Mouse (Mus musculus): Measurements from ENCODE around the gene Tnni2. TPM values are rescaled to one million over a fixed set of nuclear protein-coding genes. Genes with fewer than 3 reads are reported as not detected.
"Not testable (repeated sequence)": the region's sequence is repeated elsewhere in the genome, so short reads cannot be mapped to it uniquely, and the experiment has no call there.

The Tnni2 gene
- polyA plus RNA-seq, 1 experiment from 2014 or later = 46.1 TPM

DNA sequence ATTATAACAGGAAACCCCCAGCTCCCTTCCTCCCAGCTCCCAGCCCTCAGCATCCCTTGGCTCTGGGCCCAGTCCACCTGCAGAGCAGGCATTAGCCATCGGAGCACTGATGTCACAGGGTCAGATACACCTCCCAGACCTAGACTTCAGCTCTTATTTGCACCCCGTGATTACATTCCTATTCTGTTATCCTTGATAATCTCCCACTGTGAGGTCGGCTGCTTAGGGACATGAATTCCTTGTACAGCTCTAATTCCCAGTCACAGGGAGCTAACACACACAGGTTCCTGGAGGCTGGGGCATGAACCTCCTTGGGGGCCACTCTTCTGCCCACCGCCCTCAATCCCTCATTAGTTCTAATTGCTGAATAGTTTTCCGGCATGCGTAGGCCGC lies 40.9 kb upstream of the Tnni2 start:
- Histone ChIP-seq H3K27me3 (ENCODE audit: control insufficient read depth, insufficient read depth, low read length) (no peaks in the 10 kb centered on the region), H3K9ac (ENCODE audit: low read depth, low read length) (no peak overlapping the region), H3K27ac (ENCODE audit: low read depth, low read length) (no peak overlapping the region), H3K4me3 (ENCODE audit: low read depth, low read length) (no peak overlapping the region), H3K36me3 (ENCODE audit: control insufficient read depth, insufficient read depth, low read length) (no peaks in the 10 kb centered on the region), H3K4me2 (no peak overlapping the region), H3K9me3 (replicated peaks; ENCODE audit: control insufficient read depth, low read length) (no peaks in the 10 kb centered on the region), H3K4me1 (ENCODE audit: control insufficient read depth, insufficient read depth, low read length) (peaks cover 7% of the 10 kb centered on the region)
- 63% methylated on average over 7 of the region's 7 CpGs for WGBS (ENCODE audit: insufficient replicate concordance)
- no peak for ATAC-seq (replicated peaks; ENCODE audit: insufficient number of reproducible peaks, low FRiP score, low TSS enrichment)

DNA sequence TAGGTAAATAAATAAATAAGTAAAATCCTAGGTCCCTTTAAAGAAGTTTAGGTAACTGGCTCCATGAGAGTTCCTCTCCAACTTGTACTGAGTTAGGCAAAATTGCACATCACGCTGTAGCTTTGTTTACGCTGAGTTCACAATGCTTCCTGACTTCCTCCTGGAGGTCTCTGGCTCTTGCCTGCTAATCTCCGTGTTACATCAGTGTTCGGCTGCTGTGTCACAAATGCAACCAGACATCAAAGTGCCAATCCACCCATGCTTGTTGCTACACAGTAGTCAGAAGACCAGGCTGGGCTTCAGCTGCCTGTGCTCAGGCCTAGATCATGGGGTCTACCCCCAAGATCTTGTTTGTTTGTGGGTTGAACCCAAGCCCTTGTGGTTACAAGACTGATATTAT lies 38.0 kb upstream of the Tnni2 start:
- no peak overlapping the region for H3K27ac ChIP-seq (ENCODE audit: low read depth, low read length)
- 69% methylated on average over 4 of the region's 4 CpGs for WGBS (ENCODE audit: insufficient replicate concordance)
- H3K9me3 ChIP-seq (replicated peaks; ENCODE audit: control insufficient read depth, low read length) = no peaks in the 10 kb centered on the region

DNA sequence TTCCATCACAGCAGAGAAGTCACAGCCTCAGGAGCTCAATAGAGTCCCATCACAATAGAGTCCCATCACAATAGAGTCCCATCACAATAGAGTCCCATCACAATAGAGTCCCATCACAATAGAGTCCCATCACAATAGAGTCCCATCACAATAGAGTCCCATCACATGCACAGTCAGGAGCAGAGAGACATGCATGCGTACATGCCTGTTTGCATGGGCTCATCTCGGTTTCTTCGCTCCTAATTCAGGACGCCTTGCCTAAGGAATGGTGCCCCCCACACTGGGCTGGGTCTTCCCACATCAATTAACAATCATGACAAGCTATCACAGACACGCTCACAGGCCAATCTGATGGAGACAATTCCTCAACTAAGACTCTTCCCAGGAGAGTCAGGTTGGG lies 36.5 kb upstream of the Tnni2 start:
- H3K27ac ChIP-seq (ENCODE audit: low read depth, low read length); H3K4me3 ChIP-seq (ENCODE audit: low read depth, low read length); H3K4me2 ChIP-seq; H3K27me3 ChIP-seq (ENCODE audit: control insufficient read depth, insufficient read depth, low read length); H3K36me3 ChIP-seq (ENCODE audit: control insufficient read depth, insufficient read depth, low read length); H3K9ac ChIP-seq (ENCODE audit: low read depth, low read length); H3K9me3 ChIP-seq (replicated peaks; ENCODE audit: control insufficient read depth, low read length); H3K4me1 ChIP-seq (ENCODE audit: control insufficient read depth, insufficient read depth, low read length); ATAC-seq (replicated peaks; ENCODE audit: insufficient number of reproducible peaks, low FRiP score, low TSS enrichment): not testable (repeated sequence)
- WGBS (ENCODE audit: insufficient replicate concordance) = 89% methylated on average over 5 of the region's 5 CpGs

More for the DNA sequence above, 38.0 kb upstream of the Tnni2 start:
- Histone ChIP-seq H3K9ac (ENCODE audit: low read depth, low read length) (no peak overlapping the region), H3K4me3 (ENCODE audit: low read depth, low read length) (no peak overlapping the region), H3K4me2 (no peak overlapping the region), H3K27me3 (ENCODE audit: control insufficient read depth, insufficient read depth, low read length) (no peaks in the 10 kb centered on the region), H3K4me1 (ENCODE audit: control insufficient read depth, insufficient read depth, low read length) (0 out of 2 replicates have a peak, but pooled peaks cover 2% of the 10 kb centered on the region), H3K36me3 (ENCODE audit: control insufficient read depth, insufficient read depth, low read length) (no peaks in the 10 kb centered on the region)
- ATAC-seq (replicated peaks; ENCODE audit: insufficient number of reproducible peaks, low FRiP score, low TSS enrichment) = no peak

DNA sequence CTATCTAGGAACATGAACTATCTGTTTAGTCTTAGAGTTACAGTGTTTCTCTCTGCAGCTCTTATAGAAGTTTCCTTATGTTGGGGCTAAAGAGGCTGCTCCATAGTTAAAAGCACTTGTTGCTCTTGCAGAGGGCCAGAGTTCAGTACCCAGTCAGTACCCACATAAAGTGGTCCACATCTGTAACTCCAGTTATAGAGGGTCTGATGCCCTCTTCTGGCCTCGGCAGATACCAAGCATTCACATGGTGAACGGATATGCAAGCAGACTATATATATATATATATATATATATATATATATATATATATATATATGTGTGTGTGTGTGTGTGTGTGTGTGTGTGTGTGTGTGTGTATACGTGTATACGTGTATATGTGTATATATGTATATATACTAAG lies 33.7 kb upstream of the Tnni2 start:
- no peak for ATAC-seq (replicated peaks; ENCODE audit: insufficient number of reproducible peaks, low FRiP score, low TSS enrichment)
- H3K9ac ChIP-seq (ENCODE audit: low read depth, low read length) = no peak overlapping the region
- H3K4me2 ChIP-seq = no peak overlapping the region
- no peak overlapping the region for H3K4me3 ChIP-seq (ENCODE audit: low read depth, low read length)
- H3K36me3 ChIP-seq (ENCODE audit: control insufficient read depth, insufficient read depth, low read length) = no peaks in the 10 kb centered on the region
- H3K9me3 ChIP-seq (replicated peaks; ENCODE audit: control insufficient read depth, low read length) = no peaks in the 10 kb centered on the region
- no peak overlapping the region for H3K27ac ChIP-seq (ENCODE audit: low read depth, low read length)
- H3K4me1 ChIP-seq (ENCODE audit: control insufficient read depth, insufficient read depth, low read length) = no peaks in the 10 kb centered on the region
- H3K27me3 ChIP-seq (ENCODE audit: control insufficient read depth, insufficient read depth, low read length) = no peaks in the 10 kb centered on the region
- 58% methylated on average over 4 of the region's 4 CpGs for WGBS (ENCODE audit: insufficient replicate concordance)

DNA sequence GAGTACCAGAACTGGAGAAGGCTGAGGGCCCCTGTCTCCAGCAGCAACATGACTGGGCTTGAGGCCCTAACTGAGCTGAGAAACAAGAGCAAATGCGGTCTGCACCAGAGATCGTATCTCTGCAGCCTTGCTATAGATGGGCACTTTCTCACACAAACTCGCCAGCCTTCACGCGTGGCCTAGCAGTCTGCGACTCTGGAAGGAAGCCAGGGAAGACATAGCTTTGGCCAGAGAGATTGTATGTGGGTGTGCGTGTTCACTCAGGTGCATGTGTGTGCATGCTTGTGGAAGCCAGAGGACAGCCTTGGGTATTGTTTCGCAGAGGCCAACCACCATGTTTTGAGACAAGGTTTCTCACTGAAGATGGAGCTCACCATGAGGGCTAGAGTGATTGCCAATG lies 32.9 kb upstream of the Tnni2 start:
- no peak overlapping the region for H3K27ac ChIP-seq (ENCODE audit: low read depth, low read length)
- no peak for ATAC-seq (replicated peaks; ENCODE audit: insufficient number of reproducible peaks, low FRiP score, low TSS enrichment)
- H3K27me3 ChIP-seq (ENCODE audit: control insufficient read depth, insufficient read depth, low read length) = no peaks in the 10 kb centered on the region
- H3K4me1 ChIP-seq (ENCODE audit: control insufficient read depth, insufficient read depth, low read length) = no peaks in the 10 kb centered on the region
- no peaks in the 10 kb centered on the region for H3K9me3 ChIP-seq (replicated peaks; ENCODE audit: control insufficient read depth, low read length)
- H3K9ac ChIP-seq (ENCODE audit: low read depth, low read length) = no peak overlapping the region
- H3K36me3 ChIP-seq (ENCODE audit: control insufficient read depth, insufficient read depth, low read length) = no peaks in the 10 kb centered on the region
- H3K4me2 ChIP-seq = no peak overlapping the region
- 91% methylated on average over 8 of the region's 8 CpGs for WGBS (ENCODE audit: insufficient replicate concordance)
- H3K4me3 ChIP-seq (ENCODE audit: low read depth, low read length) = no peak overlapping the region

DNA sequence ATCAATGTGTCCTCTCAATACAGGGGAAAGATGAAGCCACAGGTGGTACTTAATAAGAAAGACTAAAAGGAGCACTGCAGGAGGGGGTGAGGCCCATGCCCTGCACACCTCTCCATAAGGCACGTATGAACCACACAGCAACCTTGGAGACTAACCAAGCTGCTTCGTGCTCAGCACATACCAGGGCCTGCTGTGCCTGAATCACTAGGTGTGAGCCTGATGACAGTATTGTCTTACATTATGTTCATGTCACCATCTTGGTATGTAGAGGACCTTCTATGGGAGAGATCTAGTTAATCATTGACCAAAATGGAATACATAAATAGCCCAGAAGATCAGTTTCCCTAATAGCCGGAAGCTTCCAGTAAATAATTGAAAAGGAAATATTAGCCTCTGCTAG lies 32.0 kb upstream of the Tnni2 start:
- WGBS (ENCODE audit: insufficient replicate concordance) = 74% methylated on average over 3 of the region's 3 CpGs
- Histone ChIP-seq H3K36me3 (ENCODE audit: control insufficient read depth, insufficient read depth, low read length) (no peaks in the 10 kb centered on the region), H3K27me3 (ENCODE audit: control insufficient read depth, insufficient read depth, low read length) (no peaks in the 10 kb centered on the region), H3K4me3 (ENCODE audit: low read depth, low read length) (no peak overlapping the region), H3K27ac (ENCODE audit: low read depth, low read length) (no peak overlapping the region), H3K9ac (ENCODE audit: low read depth, low read length) (no peak overlapping the region), H3K4me1 (ENCODE audit: control insufficient read depth, insufficient read depth, low read length) (no peaks in the 10 kb centered on the region), H3K9me3 (replicated peaks; ENCODE audit: control insufficient read depth, low read length) (no peaks in the 10 kb centered on the region), H3K4me2 (no peak overlapping the region)
- no peak for ATAC-seq (replicated peaks; ENCODE audit: insufficient number of reproducible peaks, low FRiP score, low TSS enrichment)

DNA sequence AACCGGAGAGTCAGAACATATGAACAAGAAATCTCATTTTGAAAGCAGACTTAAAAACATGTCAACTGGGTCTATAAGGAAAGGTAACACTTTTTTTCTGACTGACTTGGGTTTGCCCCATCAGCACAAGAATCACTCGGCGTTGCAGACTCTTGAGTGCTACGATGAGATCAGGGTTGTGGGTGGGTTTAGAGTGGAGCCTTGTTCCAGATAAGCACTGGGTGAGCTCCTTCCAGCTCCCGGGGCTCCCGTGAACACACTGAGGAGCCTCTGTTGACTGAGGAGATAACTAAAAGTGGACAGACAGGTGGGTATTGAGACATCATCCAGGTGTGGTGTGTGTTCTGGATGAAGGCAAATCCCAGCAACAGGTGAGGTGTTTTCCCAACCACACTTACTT lies 28.3 kb upstream of the Tnni2 start:
- Histone ChIP-seq H3K27me3 (ENCODE audit: control insufficient read depth, insufficient read depth, low read length) (no peaks in the 10 kb centered on the region), H3K9ac (ENCODE audit: low read depth, low read length) (no peak overlapping the region), H3K4me1 (ENCODE audit: control insufficient read depth, insufficient read depth, low read length) (no peaks in the 10 kb centered on the region), H3K36me3 (ENCODE audit: control insufficient read depth, insufficient read depth, low read length) (no peaks in the 10 kb centered on the region), H3K27ac (ENCODE audit: low read depth, low read length) (no peak overlapping the region), H3K4me3 (ENCODE audit: low read depth, low read length) (no peak overlapping the region), H3K9me3 (replicated peaks; ENCODE audit: control insufficient read depth, low read length) (no peaks in the 10 kb centered on the region), H3K4me2 (no peak overlapping the region)
- 67% methylated on average over 6 of the region's 6 CpGs for WGBS (ENCODE audit: insufficient replicate concordance)
- no peak for ATAC-seq (replicated peaks; ENCODE audit: insufficient number of reproducible peaks, low FRiP score, low TSS enrichment)

DNA sequence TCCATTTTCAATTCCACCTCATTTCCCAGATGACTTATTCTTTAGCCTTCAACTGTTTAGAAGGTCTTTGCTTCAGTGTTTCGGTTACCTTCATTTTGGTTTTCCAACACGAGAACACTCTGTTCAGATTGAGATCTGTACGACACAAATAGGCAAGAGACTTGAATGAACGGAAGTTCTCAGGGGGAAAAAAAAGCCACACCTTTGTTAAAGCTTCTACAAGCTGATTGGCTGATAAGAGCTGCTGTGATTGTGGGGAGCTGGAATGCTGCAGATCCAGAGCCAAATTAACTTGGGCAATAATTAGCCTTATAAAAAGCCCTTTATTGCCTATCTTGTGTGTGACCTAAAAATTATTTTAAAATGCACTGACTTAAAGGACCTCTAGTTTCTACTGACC lies 26.3 kb upstream of the Tnni2 start:
- no peak for ATAC-seq (replicated peaks; ENCODE audit: insufficient number of reproducible peaks, low FRiP score, low TSS enrichment)
- Histone ChIP-seq H3K9ac (ENCODE audit: low read depth, low read length) (no peak overlapping the region), H3K36me3 (ENCODE audit: control insufficient read depth, insufficient read depth, low read length) (no peaks in the 10 kb centered on the region), H3K27me3 (ENCODE audit: control insufficient read depth, insufficient read depth, low read length) (no peaks in the 10 kb centered on the region), H3K4me2 (no peak overlapping the region), H3K4me1 (ENCODE audit: control insufficient read depth, insufficient read depth, low read length) (no peaks in the 10 kb centered on the region), H3K27ac (ENCODE audit: low read depth, low read length) (no peak overlapping the region), H3K9me3 (replicated peaks; ENCODE audit: control insufficient read depth, low read length) (no peaks in the 10 kb centered on the region), H3K4me3 (ENCODE audit: low read depth, low read length) (no peak overlapping the region)
- 57% methylated on average over 4 of the region's 4 CpGs for WGBS (ENCODE audit: insufficient replicate concordance)

DNA sequence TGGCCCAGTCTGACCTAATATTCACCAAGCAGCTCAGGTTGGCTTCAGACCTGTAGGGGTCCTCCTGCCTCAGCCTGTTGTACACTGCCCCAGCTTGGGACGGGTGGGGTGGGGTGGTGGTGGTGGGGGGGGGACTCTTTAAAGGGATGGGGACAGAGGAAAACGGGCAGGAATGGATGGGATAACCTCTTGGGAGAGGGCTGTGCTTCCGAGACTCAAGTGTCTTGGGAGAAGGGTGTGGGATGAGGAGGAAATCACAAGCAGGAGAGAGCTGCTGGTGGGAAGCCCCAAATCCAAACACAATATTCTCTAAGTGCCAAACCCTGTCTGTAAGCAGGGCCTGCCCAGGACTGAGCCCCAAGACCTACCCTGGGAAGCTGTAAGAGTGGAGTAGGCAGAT lies 25.4 kb upstream of the Tnni2 start:
- 59% methylated on average over 3 of the region's 3 CpGs for WGBS (ENCODE audit: insufficient replicate concordance)
- no peak overlapping the region for H3K9ac ChIP-seq (ENCODE audit: low read depth, low read length)
- ATAC-seq (replicated peaks; ENCODE audit: insufficient number of reproducible peaks, low FRiP score, low TSS enrichment) = no peak
- H3K4me1 ChIP-seq (ENCODE audit: control insufficient read depth, insufficient read depth, low read length) = no peaks in the 10 kb centered on the region
- no peaks in the 10 kb centered on the region for H3K36me3 ChIP-seq (ENCODE audit: control insufficient read depth, insufficient read depth, low read length)
- no peaks in the 10 kb centered on the region for H3K9me3 ChIP-seq (replicated peaks; ENCODE audit: control insufficient read depth, low read length)
- H3K4me3 ChIP-seq (ENCODE audit: low read depth, low read length) = no peak overlapping the region
- no peak overlapping the region for H3K27ac ChIP-seq (ENCODE audit: low read depth, low read length)
- H3K4me2 ChIP-seq = no peak overlapping the region
- no peaks in the 10 kb centered on the region for H3K27me3 ChIP-seq (ENCODE audit: control insufficient read depth, insufficient read depth, low read length)
